Mouse (Mus musculus) embryonic facial prominence, embryonic 14.5 days (tissue): Measurements from ENCODE around the gene Cmip. TPM values are rescaled to one million over a fixed set of nuclear protein-coding genes. Genes with fewer than 3 reads are reported as not detected.
A peak's percentile ranks its signal among the peaks of the same experiment; 100 is the strongest.

ENCODE experiments used
- ATAC-seq: fragments of 200-750 bp; cut with Nextera tagmentation; 2 replicates; pipeline ENCODE4 v1.8.0; 2017; ENCODE audit warnings: low read depth, moderate number of reproducible peaks, moderate TSS enrichment
- DNase-seq: peaks from one replicate; pipeline ENCODE4 v3.0.0-alpha.2; 2015; ENCODE audit warnings: low spot score
- H3K27ac ChIP-seq: fragments of 300-500 bp; sonication (generic); replicated peaks from 2 replicates; pipeline ENCODE4 v1.5.1; 2014; ENCODE audit warnings: low read depth, mild to moderate bottlenecking, low read length, moderate library complexity
- H3K27me3 ChIP-seq: fragments of 300-500 bp; sonication (generic); replicated peaks from 2 replicates; pipeline ENCODE4 v1.6.1; 2014; ENCODE audit warnings: low read length; ENCODE audit not compliant: control insufficient read depth, insufficient read depth
- H3K36me3 ChIP-seq: fragments of 300-500 bp; sonication (generic); 2 replicates; pipeline ENCODE4 v1.6.1; 2014; ENCODE audit warnings: low read length, mixed read lengths; ENCODE audit not compliant: control insufficient read depth, insufficient read depth
- H3K4me1 ChIP-seq: fragments of 300-500 bp; sonication (generic); 2 replicates; pipeline ENCODE4 v1.6.1; 2014; ENCODE audit warnings: antibody characterized with exemption, low read length; ENCODE audit not compliant: control insufficient read depth, insufficient read depth
- H3K4me2 ChIP-seq: fragments of 300-500 bp; sonication (generic); 2 replicates; pipeline ENCODE4 v1.6.1; 2014; ENCODE audit warnings: low read depth, mild to moderate bottlenecking, low read length, moderate library complexity, mixed read lengths
- H3K4me3 ChIP-seq: fragments of 300-500 bp; sonication (generic); 2 replicates; pipeline ENCODE4 v1.5.1; 2014; ENCODE audit warnings: low read depth, mild to moderate bottlenecking, low read length
- H3K9ac ChIP-seq: fragments of 300-500 bp; sonication (generic); 2 replicates; pipeline ENCODE4 v1.6.1; 2014; ENCODE audit warnings: low read depth, mild to moderate bottlenecking, low read length, moderate library complexity, mixed read lengths
- H3K9me3 ChIP-seq: fragments of 300-500 bp; sonication (generic); 2 replicates; pipeline ENCODE4 v1.6.1; 2016; ENCODE audit warnings: low read length; ENCODE audit not compliant: control insufficient read depth
- WGBS: fragments of 180-500 bp; shearing (Covaris S2); extraction: QIAGEN DNeasy Blood & Tissue Kit; methylation state at CpG from one replicate; pipeline ENCODE4 v1.1.7; 2014; 5-methylcytosine and 5-hydroxymethylcytosine counted together
- polyA plus RNA-seq: library from polyadenylated mRNA; unstranded; fragments of >200 nt; fragmentation: Nextera tagmentation; extraction: Ambion mirVana; gene quantifications from 2 replicates; pipeline ENCODE4 v1.2.1, GENCODE M21; 2014

The Cmip gene
- polyA plus RNA-seq, 1 experiment from 2014 or later, result 27.7 TPM

GRCm38 (mm10) chr8:117388370-117388769, 131.5 kb downstream of the Cmip start:
- WGBS, result 70% methylated on average over 8 of the region's 8 CpGs
- Histone ChIP-seq H3K36me3 (peaks cover 3% of the 10 kb centered on the region; the same call in 1 of the 2 replicates), H3K4me2 (no peak overlapping the region), H3K27me3 (no peaks in the 10 kb centered on the region), H3K27ac (no peak overlapping the region), H3K4me1 (no peaks in the 10 kb centered on the region), H3K9me3 (peaks cover 9% of the 10 kb centered on the region), H3K9ac (no peak overlapping the region), H3K4me3 (no peak overlapping the region)
- DNase-seq (no peak), ATAC-seq (no peak)

- no peak overlapping the region for H3K4me3 ChIP-seq
- H3K9ac ChIP-seq, result no peak overlapping the region
- H3K4me2 ChIP-seq, result no peak overlapping the region
- DNase-seq, result no peak
- 79% methylated on average over 6 of the region's 6 CpGs for WGBS
- no peaks in the 10 kb centered on the region for H3K4me1 ChIP-seq
- H3K27me3 ChIP-seq, result no peaks in the 10 kb centered on the region
- ATAC-seq, result no peak
- H3K9me3 ChIP-seq, result no peaks in the 10 kb centered on the region
- peaks cover 4% of the 10 kb centered on the region; the same call in 1 of the 2 replicates for H3K36me3 ChIP-seq
- H3K27ac ChIP-seq, result no peak overlapping the region
These were observed 137.0 kb downstream of the Cmip start for GRCm38 (mm10) chr8:117393853-117394252.

DNA sequence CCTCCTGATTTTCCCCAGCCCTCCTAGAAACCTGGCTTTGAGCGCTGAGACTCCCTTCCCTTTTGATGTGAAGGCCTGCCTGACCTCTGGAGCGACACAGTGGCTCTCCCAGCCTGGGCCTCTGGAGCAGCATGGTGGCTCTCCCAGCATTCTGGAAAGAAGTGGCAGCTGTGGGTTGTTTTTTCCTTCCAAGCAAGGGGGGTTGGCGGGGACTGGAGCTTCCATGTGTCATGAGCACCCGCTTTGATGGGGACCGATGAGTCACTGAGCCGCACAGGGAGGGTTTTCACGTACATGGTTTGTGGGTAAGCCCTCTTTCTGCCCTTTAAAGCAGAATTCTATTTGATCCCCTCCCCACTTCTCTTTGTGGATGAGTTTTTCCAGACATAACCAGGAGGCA, 138.2 kb downstream of the Cmip start:
- H3K4me1 ChIP-seq, result no peaks in the 10 kb centered on the region
- no peak overlapping the region for H3K9ac ChIP-seq
- H3K4me2 ChIP-seq, result no peak overlapping the region
- DNase-seq (peak; percentile 56), ATAC-seq (no peak)
- 69% methylated on average over 7 of the region's 7 CpGs for WGBS
- no peak overlapping the region for H3K27ac ChIP-seq
- H3K36me3 ChIP-seq, result peaks cover 4% of the 10 kb centered on the region; the same call in 1 of the 2 replicates
- H3K9me3 ChIP-seq, result no peaks in the 10 kb centered on the region
- H3K4me3 ChIP-seq, result no peak overlapping the region
- H3K27me3 ChIP-seq, result no peaks in the 10 kb centered on the region

- Histone ChIP-seq H3K36me3 (peaks cover 4% of the 10 kb centered on the region; the same call in 1 of the 2 replicates), H3K27ac (no peak overlapping the region), H3K4me3 (no peak overlapping the region), H3K9me3 (no peaks in the 10 kb centered on the region), H3K4me2 (no peak overlapping the region), H3K27me3 (no peaks in the 10 kb centered on the region), H3K4me1 (no peaks in the 10 kb centered on the region), H3K9ac (no peak overlapping the region)
- DNase-seq (no peak), ATAC-seq (no peak)
- 95% methylated on average over 4 of the region's 4 CpGs for WGBS
These were observed 140.0 kb downstream of the Cmip start for GRCm38 (mm10) chr8:117396884-117397283.

DNA sequence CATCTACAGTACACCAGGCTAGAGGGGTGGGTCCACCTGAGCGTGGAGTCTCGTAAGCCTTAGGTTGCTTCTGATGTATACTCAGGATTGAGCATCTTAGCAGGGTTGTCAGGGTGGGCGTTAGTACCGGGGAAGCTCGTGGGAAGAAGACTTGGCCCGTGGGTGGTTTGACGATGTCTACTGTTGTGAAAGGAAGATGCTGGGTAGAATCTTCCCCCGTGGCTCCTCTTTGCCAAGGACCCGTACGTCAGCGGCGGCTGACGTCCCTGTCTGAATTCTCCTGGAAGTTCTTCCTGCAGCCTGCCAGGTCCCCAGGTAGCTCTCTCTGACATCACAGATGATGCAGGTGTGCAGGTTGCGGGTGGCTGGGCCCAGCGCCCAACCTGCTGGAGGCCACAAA, 140.9 kb downstream of the Cmip start:
- Histone ChIP-seq H3K9me3 (no peaks in the 10 kb centered on the region), H3K4me2 (no peak overlapping the region), H3K27ac (no peak overlapping the region), H3K9ac (no peak overlapping the region), H3K4me3 (no peak overlapping the region), H3K36me3 (peaks cover 4% of the 10 kb centered on the region; the same call in 1 of the 2 replicates), H3K27me3 (no peaks in the 10 kb centered on the region), H3K4me1 (peaks cover 1% of the 10 kb centered on the region)
- ATAC-seq, result no peak
- 93% methylated on average over 15 of the region's 15 CpGs for WGBS
- DNase-seq, result no peak

GRCm38 (mm10) chr8:117399229-117399628, 142.4 kb downstream of the Cmip start:
- no peak for DNase-seq
- H3K4me1 ChIP-seq, result peaks cover 11% of the 10 kb centered on the region
- H3K27ac ChIP-seq, result no peak overlapping the region
- ATAC-seq, result no peak
- H3K4me3 ChIP-seq, result no peak overlapping the region
- WGBS, result 87% methylated on average over 8 of the region's 8 CpGs
- H3K27me3 ChIP-seq, result no peaks in the 10 kb centered on the region
- peaks cover 4% of the 10 kb centered on the region; the same call in 1 of the 2 replicates for H3K36me3 ChIP-seq
- no peak overlapping the region for H3K9ac ChIP-seq
- no peaks in the 10 kb centered on the region for H3K9me3 ChIP-seq
- no peak overlapping the region for H3K4me2 ChIP-seq

DNA sequence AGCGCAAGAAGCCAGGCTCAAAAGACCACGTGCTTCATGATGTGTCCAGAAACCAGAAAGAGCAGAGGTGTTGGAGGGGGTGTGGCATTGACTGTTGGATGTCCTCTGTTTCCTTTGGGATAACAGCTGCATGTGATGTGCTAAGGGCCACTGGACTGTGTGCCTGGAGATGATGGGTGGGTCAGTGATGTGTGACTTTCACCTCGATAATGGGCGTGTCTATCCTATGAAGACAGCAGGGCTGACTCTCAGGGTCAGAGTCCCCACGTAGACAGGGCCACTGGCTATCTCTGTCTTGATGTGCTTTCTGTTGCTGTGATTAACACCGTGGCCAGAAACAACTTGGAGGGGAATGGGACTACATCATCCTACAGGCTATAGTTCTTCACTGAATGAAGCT, 144.0 kb downstream of the Cmip start:
- Histone ChIP-seq H3K4me3 (no peak overlapping the region), H3K4me1 (peaks cover 11% of the 10 kb centered on the region), H3K4me2 (no peak overlapping the region), H3K9me3 (no peaks in the 10 kb centered on the region), H3K27me3 (no peaks in the 10 kb centered on the region), H3K36me3 (peaks cover 4% of the 10 kb centered on the region; the same call in 1 of the 2 replicates), H3K27ac (no peak overlapping the region), H3K9ac (no peak overlapping the region)
- DNase-seq (no peak), ATAC-seq (no peak)
- 91% methylated on average over 6 of the region's 6 CpGs for WGBS

DNA sequence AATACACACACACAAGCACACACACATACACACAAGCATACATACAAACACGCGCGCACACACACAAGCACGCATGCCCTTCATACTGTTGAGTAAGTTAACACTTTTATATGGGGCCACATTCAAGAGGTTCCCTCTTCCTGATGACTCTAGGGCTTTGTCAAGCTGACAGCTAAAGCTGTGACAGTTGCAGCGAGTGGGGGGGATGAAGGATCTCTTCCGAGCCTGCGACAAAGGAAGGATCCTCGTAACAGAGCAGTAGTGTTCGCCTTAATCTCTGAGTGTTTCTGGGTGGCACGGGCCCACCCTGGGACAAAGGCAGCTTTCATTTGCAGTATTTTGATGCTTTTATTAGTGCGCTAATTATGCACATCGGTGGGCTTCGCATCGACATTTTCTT, 145.0 kb downstream of the Cmip start:
- H3K4me1 ChIP-seq, result peaks cover 11% of the 10 kb centered on the region
- 71% methylated on average over 14 of the region's 14 CpGs for WGBS
- H3K27ac ChIP-seq, result no peak overlapping the region
- H3K27me3 ChIP-seq, result no peaks in the 10 kb centered on the region
- H3K9me3 ChIP-seq, result no peaks in the 10 kb centered on the region
- no peak overlapping the region for H3K4me3 ChIP-seq
- no peaks in the 10 kb centered on the region for H3K36me3 ChIP-seq
- ATAC-seq, result no peak
- DNase-seq, result no peak
- no peak overlapping the region for H3K9ac ChIP-seq
- H3K4me2 ChIP-seq, result no peak overlapping the region

GRCm38 (mm10) chr8:117402911-117403704, 146.2 kb downstream of the Cmip start:
- Histone ChIP-seq H3K4me2 (peak overlapping the region; percentile 13), H3K27me3 (no peaks in the 10 kb centered on the region), H3K9ac (no peak overlapping the region), H3K36me3 (no peaks in the 10 kb centered on the region), H3K27ac (peak overlapping the region; percentile 39), H3K4me3 (no peak overlapping the region), H3K4me1 (peaks cover 11% of the 10 kb centered on the region), H3K9me3 (no peaks in the 10 kb centered on the region)
- 42% methylated on average over 9 of the region's 9 CpGs for WGBS
- ATAC-seq (peak; percentile 23), DNase-seq (no peak)
